Mouse (Mus musculus): ENCODE measurements at regions not wholly inside any gene's neighbourhood (a gene's known extent, or its start where the extent isn't known, plus 50 kb on each side); places are given as distances from the start of the nearest gene placed in this dataset.

GRCm38 (mm10) chrX:11945280-11945679 lies 214.9 kb downstream of the Bcor start:
- TF ChIP-seq GATA1 (IDR thresholded peaks at IDR 0.05; ENCODE audit: borderline replicate concordance, low read length) (no peak), FLI1 (IDR thresholded peaks at IDR 0.05; ENCODE audit: low read length) (no peak)
